In the genomic region with DNA sequence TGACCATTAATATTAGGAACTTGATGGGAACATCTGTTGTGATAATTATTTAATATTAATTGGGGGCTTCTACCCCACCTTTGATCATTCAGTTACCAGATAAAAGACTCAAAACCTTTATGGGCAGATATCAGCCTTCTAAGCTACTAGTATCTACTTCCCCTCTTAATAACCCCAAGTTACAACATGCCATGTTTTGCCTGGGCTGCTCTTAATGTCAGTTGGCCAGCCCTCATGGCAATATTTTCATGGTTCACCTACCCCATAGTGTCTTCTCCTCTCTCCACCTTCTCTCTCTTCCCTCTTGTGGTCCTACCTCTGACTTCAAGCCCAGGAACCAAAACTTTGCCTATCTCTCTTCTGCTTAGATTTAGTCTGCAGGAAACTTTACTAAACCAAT, we compare ENCODE assay signal across 19 mouse cellular contexts.
DNase-seq lines count a peak whose midpoint lies in the region; ATAC-seq lines count a peak whose summit lies in the region.
"Had no signal": no experiment of that assay in that cellular context is flagged by ENCODE, and none has a peak within 500 bp of the region (broad histone marks: within the 10 kb centered on the region; RNA-seq: fewer than 3 reads in every experiment).

No protein-coding gene starts in this region.

- ATAC-seq in granulocyte monocyte progenitor cell, adult 5-6 weeks (replicated peaks; ENCODE audit: poor library complexity, severe bottlenecking) = peak; percentile 96
- peak; percentile 63 for ATAC-seq in megakaryocyte progenitor cell, adult 5-6 weeks (replicated peaks; ENCODE audit: poor library complexity)
- ATAC-seq: activated CD4-positive, CD25-positive, alpha-beta regulatory T cell, adult 4 months; CD4-positive, CD25-positive, alpha-beta regulatory T cell, adult 4 months; forebrain, embryonic 13.5 days; forebrain, embryonic 15.5 days; forebrain, postnatal 0 days; Patski had no signal

- peak; percentile 15 for DNase-seq in 416B (ENCODE audit: low read depth)
- DNase-seq in adrenal gland, postnatal 10 days = no peak
- no peak for DNase-seq in spleen, postnatal 4 days (ENCODE audit: low spot score in 2 of 2)
- DNase-seq: adrenal gland, adult 8-10 months; adrenal gland, postnatal 25 days; B cell, adult 2 months; cerebellum, adult 11 months; cerebellum, adult 18-20 months; cerebellum, adult 8-10 months; cerebellum, adult 9-11 months; cerebellum, postnatal 14 days; forebrain, postnatal 0 days had no signal
